Mouse (Mus musculus) monocyte, adult 5-6 weeks (primary cell): Measurements from ENCODE around the gene Dnajc16. TPM values are rescaled to one million over a fixed set of nuclear protein-coding genes. Genes with fewer than 3 reads are reported as not detected.

Experiments used
- total RNA-seq: library from RNA; stranded (forward); fragments of 200-1000, 200-491, 200-594 nt; gene quantifications from 3 replicates; pipeline ENCODE4 v1.2.3, GENCODE M21; 2017

Gene Dnajc16
- total RNA-seq, 1 experiment from 2014 or later: 5.1 TPM

Other genes with a start within 250 kb of the Dnajc16 start
- gene Fblim1, start 184.8 kb downstream of the Dnajc16 start, total RNA-seq: not detected in 3 replicates
- gene Tmem82, start 172.3 kb downstream of the Dnajc16 start, total RNA-seq: not detected in 3 replicates
- not detected in 3 replicates for gene Slc25a34, start 167.1 kb downstream of the Dnajc16 start, total RNA-seq
- 14.4 to 16.5 TPM (median 15.7 TPM) in 3 replicates for gene Plekhm2, start 126.0 kb downstream of the Dnajc16 start, total RNA-seq
- gene Rsc1a1, start 105.3 kb downstream of the Dnajc16 start, total RNA-seq: 7.4 TPM in 1 of 3 replicates, not detected in the others
- 31.1 to 45.0 TPM (median 34.8 TPM) in 3 replicates for gene Ddi2, start 67.5 kb downstream of the Dnajc16 start, total RNA-seq
- gene Agmat, start 44.3 kb downstream of the Dnajc16 start, total RNA-seq: not detected in 3 replicates
- 23.4 to 41.6 TPM (median 39.5 TPM) in 3 replicates for gene Casp9, start 2.7 kb upstream of the Dnajc16 start, total RNA-seq
- not detected in 3 replicates for gene Cela2a, start 35.2 kb upstream of the Dnajc16 start, total RNA-seq
- not detected in 3 replicates for gene Ctrc, start 55.4 kb upstream of the Dnajc16 start, total RNA-seq
- 190 to 273 TPM (median 198 TPM) in 3 replicates for gene Efhd2, start 84.0 kb upstream of the Dnajc16 start, total RNA-seq
- gene Fhad1, start 224.2 kb upstream of the Dnajc16 start, total RNA-seq: 0.32 to 4.4 TPM (median 0.38 TPM) in 3 replicates